Mouse (Mus musculus) gastrocnemius, postnatal 10 days (tissue): ENCODE data around the gene 1700001P01Rik. TPM values are rescaled to one million over a fixed set of nuclear protein-coding genes. Genes with fewer than 3 reads are reported as not detected.

Experiments
- DNase-seq: peaks from one replicate; pipeline ENCODE4 v3.0.0; 2021; ENCODE audit warnings: mixed read lengths
- long read RNA-seq, 2 experiments: library from polyadenylated mRNA; stranded (forward); transcript quantifications; one replicate each; pipeline ENCODE4 v2.0.0; 2021
- total RNA-seq, 2 experiments: library from RNA; stranded (reverse); gene quantifications; 2 replicates each; pipeline ENCODE4 v1.2.3; 2021

1700001P01Rik gene
- total RNA-seq = not detected
- long read RNA-seq, experiment 1 = 0 reads
- long read RNA-seq, experiment 2 = 0 reads

GRCm38 (mm10) chr11:97775808-97776496, at the start of gene 1700001P01Rik:
Gene 1700001P01Rik, minus strand, starts transcription at chr11:97775918.
- DNase-seq = no peak

GRCm38 (mm10) chr11:97825295-97825694, 49.6 kb upstream of the 1700001P01Rik start:
- DNase-seq = no peak

DNA sequence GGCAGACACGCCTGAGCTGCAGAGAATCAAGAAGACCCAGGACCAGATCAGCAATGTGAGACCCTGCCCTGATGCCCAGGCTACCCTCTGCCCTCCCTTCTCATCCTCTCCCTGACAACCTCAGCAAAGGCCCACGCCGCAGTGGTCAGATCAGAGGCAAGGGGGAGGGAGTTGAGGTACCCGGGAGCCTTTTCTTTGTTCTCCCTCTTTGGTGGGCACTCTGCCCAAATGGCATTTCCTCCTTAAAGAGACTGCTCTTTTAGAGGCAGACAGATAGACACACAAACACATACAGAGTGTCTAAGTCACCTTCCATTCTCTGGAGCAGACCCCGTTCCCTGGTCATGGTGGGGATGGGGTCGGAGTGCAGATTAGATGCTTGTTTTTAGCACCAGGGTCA, 49.2 kb upstream of the 1700001P01Rik start:
- DNase-seq = no peak

DNA sequence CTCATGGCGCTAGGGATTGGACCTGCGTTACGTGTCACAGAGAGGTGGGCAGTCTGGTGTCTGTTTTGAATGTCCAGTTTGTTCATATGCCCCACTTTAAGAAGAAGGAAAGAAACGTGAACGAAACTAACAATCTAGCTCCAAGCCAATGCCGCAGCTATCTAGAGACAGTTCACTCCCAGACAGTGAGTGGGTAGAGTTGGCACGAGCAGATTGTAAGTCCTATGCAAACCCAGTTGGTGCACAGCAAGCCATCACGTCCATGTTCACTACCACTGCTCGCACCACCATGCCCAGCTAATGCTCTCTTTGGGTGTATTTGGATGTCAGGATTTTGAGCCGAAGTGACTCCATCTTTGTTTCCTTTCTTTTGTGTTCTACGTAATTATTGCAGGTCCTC, 48.5 kb upstream of the 1700001P01Rik start:
- DNase-seq = no peak

GRCm38 (mm10) chr11:97822840-97823603, 47.3 kb upstream of the 1700001P01Rik start:
- DNase-seq = peak; percentile 59

DNA sequence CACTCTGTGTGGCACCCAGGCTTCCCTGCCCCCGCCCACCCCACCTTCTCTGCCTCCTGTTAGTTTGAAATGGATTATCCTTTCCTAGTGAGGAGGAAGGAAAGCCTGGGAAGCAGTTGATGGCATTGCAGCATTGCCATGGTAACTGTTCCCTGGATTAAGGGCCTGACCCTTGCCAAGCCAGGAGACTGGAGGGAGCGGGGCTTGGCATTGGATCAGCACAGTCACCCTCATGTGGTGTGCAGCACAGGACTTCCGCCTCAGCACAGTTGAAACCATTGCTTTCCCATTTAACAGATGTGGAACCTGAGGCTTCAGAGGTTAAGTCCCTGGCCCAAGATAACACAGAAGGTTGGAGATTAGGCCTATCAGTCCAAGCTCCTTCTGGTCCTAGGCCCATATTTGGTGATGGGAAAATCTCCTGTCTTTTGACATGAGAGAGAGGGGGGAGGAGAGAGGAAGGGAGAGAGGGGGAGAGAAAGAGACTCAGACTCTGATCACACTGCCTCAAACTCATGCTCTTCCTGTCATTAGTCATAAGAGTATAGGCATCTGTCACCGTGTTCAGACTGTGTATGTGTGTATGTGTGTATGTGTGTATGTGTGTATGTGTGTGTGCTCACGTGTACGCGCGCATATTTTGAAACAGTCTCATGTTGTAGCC, 45.8 kb upstream of the 1700001P01Rik start:
- no peak for DNase-seq

DNA sequence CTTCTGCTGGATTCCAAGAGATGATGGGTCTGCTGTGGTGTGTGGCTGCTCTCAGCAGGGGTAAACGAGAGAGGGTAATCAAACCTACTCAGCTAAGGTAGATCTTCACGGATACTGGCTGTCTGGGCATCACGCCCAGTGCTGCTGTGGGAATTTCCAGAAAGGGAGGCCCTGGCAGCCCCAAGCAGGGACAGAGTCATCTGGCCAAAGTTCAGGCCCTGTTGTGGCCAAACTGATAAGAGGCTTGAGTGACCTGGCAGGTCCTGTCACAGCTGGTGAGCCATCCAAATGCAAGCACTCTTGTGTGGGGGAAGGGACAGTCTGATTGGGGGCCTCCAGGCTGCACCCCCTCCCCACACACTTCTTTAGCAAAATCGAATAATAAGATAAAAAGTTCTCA, 45.1 kb upstream of the 1700001P01Rik start:
- peak; percentile 72 for DNase-seq

- no peak for DNase-seq
These were observed 44.2 kb upstream of the 1700001P01Rik start for GRCm38 (mm10) chr11:97819923-97820322.

DNA sequence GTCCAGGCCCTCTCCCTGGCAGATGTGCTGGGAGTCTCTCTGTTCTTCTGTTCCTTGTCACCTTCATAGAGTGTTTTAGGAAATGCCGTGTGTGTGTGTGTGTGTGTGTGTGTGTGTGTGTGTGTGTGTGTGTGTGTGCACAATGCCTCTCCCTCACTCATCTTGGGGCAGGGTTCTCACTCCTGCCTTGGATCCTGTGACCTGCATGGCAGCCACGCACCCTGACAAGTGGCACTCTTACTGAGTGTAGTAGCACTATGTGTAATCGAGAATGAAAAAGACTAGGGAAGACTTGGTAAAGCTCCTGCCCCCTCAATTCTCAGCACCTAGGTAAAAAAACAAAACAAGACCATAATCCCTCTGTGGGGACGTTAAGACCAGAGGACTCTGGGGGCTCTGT, 43.4 kb upstream of the 1700001P01Rik start:
- no peak for DNase-seq

- DNase-seq = peak; percentile 47
These were observed 42.9 kb upstream of the 1700001P01Rik start for GRCm38 (mm10) chr11:97818571-97818970.

DNA sequence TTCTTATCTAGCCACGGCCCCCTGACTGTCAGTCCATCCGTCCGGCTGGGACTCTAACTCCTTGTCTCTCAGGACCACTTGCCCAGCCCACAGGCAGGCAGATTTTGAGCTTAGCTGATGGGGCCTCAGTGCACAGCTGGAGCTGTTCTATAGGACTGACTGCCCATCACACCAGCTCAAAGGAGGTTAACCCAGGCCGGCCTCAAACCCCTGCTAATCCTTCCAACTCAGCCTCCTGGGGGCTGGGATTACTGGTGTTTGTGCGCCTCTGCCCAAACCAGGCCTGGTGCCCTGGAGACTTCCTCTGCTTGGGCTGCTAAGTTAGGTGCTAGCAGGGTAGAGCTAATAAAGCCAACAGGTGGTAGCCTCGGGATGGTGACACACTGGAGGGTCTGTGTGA, 42.3 kb upstream of the 1700001P01Rik start:
- no peak for DNase-seq

DNA sequence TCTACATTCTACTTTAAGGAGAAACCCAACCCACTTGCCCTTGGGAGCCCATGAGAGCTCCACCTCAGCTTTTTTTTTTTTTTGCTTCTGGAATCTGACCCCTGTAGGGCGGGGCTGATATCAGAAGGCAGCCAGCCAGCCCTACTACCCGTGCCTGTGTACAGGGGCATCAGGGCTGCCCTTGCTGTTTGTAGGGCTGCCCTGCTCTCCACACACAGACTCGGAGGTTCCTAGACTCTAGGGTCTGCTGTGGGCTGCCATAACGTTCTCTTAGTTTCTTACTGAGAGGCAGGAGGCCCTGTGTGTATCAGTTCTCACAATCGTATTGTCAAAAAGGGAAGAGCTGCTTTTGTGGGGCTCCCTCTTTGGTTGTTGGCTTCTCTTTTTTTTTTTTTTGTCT, 41.7 kb upstream of the 1700001P01Rik start:
- no peak for DNase-seq

- DNase-seq = no peak
These were observed 41.2 kb upstream of the 1700001P01Rik start for GRCm38 (mm10) chr11:97816916-97817315.

DNA sequence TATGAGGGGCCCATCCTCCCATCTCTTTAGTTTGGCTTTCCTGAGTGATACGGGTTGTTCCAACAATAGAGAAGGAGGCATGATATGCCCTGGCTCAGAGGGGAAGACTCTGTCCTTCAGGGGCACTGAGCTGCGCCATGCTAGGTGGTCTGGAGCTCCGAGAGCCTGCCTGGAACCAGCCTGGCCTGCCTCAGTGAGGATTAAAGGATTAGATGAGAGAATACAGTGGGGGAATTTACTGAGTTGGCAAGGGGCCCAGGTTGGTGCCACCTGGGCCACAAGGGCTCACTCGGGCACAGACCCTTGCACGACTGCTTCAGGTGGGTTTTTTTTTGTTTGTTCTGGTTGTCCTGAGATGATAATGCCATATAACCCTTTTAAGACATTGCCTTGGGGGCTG, 40.5 kb upstream of the 1700001P01Rik start:
- DNase-seq = no peak

DNA sequence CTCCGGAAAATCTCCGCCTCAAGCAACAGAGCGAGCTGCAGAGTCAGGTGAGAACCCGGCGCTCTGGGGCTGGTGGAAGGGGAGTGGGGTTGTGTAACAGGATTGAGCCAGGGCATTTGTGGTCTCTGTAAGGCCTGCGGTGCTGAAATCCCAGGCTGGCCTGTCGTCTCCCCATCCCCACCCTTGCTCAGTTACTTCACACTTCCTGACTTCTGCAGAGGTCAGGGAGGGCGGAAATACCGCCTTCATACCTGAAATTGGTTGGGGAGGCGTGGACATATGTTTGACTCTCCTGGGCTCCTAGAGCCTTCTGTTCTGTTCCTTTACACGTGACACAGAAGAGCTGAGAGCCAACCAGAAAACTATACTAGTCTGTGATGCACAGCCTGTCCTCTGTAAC, 40.0 kb upstream of the 1700001P01Rik start:
- no peak for DNase-seq

DNA sequence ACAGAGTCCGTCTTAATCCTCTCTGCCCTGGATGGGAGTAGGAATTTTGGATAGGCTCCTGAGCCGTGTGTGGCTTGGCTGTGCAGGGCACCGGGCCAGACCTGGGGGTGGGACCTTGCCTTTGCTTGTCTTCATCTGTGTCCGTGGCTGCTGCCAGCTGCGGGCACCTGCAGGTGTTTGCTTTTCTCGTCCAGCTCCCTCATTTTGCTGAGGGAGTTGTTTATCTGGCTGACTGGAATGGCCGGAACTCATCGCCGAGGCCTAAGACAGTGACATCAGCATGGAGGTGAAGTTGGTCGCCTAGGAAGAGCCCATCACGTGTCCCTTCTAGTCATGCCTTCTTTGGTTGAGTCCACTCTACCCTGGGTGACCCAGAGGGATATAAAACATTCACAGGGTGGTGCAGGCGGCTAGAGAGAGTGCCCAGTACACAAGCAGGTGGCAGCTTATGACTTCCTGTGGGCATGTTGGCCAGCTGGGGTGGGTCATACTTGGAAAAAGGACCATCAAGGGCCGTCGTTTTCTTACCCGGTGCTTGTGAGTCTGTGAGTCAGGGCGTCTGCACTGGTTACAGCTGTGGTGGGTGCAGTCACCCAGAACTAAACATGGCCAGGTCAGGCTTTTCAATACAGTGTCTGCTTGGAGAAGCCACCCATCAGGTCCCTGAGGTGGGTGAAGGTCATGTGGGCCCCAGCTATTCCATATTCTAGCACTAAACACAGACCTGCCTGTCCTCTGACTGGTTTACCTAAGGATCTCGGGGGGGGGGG, 38.2 kb upstream of the 1700001P01Rik start:
- DNase-seq = no peak

DNA sequence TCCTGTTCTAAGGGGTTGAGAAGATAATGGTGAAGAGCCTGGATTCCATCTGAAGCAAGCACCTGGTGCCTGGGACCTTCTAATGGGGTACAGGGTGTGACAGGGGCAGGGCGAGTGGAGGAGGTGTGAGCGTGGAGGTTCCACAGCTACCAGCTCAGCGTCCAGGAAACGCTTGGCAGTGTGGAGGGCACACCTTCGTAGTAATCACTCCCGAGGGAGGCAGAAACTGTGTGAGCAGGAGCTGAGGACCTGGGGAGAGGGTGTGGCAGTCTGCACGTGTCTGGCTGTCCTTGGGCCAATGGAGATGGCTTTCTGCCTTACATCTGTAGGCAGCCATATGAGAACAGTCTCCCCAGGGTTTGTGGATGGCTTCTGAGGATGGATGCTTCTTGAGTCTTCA, 37.4 kb upstream of the 1700001P01Rik start:
- DNase-seq = no peak

DNA sequence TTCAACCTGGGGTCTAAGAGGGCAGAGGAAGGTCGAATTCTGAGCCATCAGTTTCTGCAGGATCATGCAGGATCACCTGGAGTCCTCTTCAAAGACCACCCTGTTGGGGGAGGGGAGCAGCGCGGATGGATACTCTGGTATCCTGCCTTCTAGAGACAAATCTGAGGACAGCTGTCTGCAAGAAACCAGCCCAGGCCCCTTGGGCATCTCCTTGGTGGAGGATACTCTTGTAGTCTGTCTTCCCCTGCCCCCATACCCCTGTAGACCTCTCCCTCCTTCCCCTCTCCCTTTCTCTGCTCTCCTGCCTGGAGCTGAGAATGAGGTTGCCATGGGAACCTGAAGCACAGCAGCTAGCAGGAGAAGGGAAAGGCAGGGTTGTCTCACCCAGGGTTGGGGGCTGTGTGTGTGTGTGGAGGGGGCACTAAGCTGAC, 36.8 kb upstream of the 1700001P01Rik start:
- no peak for DNase-seq

DNA sequence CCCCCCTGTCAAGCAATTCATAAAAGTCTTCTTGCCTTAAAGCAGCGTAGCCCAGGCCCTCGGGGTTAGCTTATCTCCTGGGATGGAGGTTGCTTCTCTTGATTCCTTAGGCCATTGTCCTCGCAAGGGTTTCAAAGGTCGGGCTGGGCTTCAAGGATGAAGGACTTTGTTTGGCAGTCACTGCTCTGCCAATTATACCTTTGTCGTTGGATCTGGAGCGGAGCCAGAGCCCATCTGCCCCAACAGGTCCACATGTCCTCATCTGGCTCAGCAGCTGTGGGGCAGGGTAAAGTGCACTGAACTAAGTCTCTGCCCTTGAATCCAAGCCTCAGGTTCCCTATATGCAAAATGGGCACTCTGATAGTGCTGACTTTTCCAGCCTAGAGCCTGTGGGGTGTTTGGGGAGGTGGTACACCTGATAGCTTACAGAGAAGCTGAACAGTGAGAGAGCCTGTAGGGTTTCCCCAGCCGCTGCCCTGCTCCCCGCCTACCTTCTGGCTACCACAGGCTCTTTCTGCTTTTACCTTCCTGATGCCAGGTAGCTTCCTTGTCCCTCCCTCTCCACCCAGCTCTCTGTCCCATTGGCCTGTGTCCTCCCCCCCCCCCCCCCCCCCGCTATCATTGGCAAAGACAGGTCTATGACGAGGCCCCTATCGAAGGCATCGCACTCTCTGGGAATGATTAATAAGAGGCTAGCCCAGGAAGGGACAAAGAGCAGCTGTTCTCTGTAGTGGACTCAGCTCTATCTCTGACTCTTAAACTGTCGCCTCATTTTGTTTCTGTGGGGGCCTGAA, 36.0 kb upstream of the 1700001P01Rik start:
- no peak for DNase-seq

GRCm38 (mm10) chr11:97810970-97811369, 35.3 kb upstream of the 1700001P01Rik start:
- no peak for DNase-seq

GRCm38 (mm10) chr11:97810356-97810755, 34.6 kb upstream of the 1700001P01Rik start:
- DNase-seq = no peak
